Mouse (Mus musculus): ENCODE results near the gene Spp2. TPM values are rescaled to one million over a fixed set of nuclear protein-coding genes. Genes with fewer than 3 reads are reported as not detected.

Spp2 gene
- polyA plus RNA-seq, 1 experiment from 2014 or later: 21.7 TPM

DNA sequence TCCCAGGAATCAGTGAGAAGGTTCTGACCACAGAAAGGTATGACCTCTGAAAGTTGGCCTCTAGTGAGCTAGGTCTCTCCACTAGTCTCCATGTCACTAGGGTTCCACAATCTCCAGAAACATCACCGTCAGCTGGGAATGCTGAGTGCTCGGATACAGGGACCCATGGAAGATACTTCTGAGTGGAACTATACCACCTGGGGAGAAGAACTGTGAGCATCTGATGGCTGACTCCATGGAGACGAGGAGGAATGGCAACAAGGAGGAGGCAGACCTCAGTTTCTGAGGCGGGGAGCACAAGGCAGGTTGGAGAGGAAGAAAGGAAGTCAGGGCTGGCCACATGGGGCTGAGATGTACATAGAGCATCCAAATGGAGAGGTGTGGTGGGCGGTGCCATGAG lies 52.9 kb downstream of the Spp2 start:
- Histone ChIP-seq H3K4me1 (peaks cover 12% of the 10 kb centered on the region), H3K27me3 (replicated peaks) (no peaks in the 10 kb centered on the region), H3K36me3 (no peaks in the 10 kb centered on the region), H3K9me3 (no peaks in the 10 kb centered on the region), H3K4me3 (replicated peaks) (no peak overlapping the region), H3K27ac (no peak overlapping the region), H3K4me2 (no peak overlapping the region), H3K9ac (no peak overlapping the region)
- 86% methylated on average over 5 of the region's 5 CpGs for WGBS
- no peak for ATAC-seq (ENCODE audit: insufficient read depth, low FRiP score, low read depth)

DNA sequence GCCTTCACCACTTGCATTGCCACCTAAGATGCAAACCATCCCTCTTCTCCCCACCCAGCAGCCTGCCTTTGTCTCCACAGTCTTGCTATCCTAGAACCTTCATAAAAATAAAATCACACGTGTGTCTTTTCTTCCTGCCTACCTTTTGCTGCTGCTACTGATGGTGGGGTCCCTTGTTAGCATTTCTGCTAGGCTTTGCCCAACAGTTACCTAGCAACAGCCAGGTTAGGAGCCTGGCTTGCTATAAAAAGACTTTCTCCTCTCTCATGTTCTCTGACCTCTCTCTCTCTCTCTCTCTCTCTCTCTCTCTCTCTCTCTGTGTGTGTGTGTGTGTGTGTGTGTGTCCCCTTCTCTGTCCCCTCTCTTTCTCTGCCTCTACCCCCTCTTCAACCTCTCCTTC lies 54.3 kb downstream of the Spp2 start:
- Histone ChIP-seq H3K27ac (no peak overlapping the region), H3K9ac (no peak overlapping the region), H3K4me1 (peaks cover 13% of the 10 kb centered on the region), H3K9me3 (no peaks in the 10 kb centered on the region), H3K27me3 (replicated peaks) (no peaks in the 10 kb centered on the region), H3K4me3 (replicated peaks) (no peak overlapping the region), H3K4me2 (no peak overlapping the region), H3K36me3 (no peaks in the 10 kb centered on the region)
- 13% methylated on average over 1 of the region's 1 CpGs for WGBS
- no peak for ATAC-seq (ENCODE audit: insufficient read depth, low FRiP score, low read depth)

DNA sequence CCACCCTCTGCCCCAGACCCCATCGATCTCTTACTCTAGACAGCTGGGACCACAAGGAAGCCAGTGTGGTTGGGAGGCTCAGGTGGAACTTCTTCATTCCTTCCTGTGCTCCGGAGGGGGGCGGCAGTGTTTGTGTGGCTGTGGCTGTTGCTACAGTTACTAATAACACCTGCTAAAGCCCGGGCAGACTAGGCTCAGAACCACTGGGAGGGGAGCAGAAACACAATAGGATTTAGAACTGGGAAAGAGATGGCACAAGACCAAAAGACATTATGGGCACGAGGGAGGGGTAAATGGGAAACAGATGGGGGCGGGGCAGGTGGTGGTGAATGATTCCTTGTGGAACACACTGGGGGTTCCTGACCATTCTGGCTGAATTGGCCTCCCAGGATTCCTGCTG lies 55.7 kb downstream of the Spp2 start:
- peaks cover 13% of the 10 kb centered on the region for H3K4me1 ChIP-seq
- H3K9me3 ChIP-seq: no peaks in the 10 kb centered on the region
- no peak overlapping the region for H3K4me3 ChIP-seq (replicated peaks)
- WGBS: 39% methylated on average over 6 of the region's 6 CpGs
- ATAC-seq (ENCODE audit: insufficient read depth, low FRiP score, low read depth): no peak
- H3K27me3 ChIP-seq (replicated peaks): no peaks in the 10 kb centered on the region
- no peak overlapping the region for H3K9ac ChIP-seq
- H3K36me3 ChIP-seq: no peaks in the 10 kb centered on the region
- H3K4me2 ChIP-seq: no peak overlapping the region
- H3K27ac ChIP-seq: peak overlapping the region; percentile 48

DNA sequence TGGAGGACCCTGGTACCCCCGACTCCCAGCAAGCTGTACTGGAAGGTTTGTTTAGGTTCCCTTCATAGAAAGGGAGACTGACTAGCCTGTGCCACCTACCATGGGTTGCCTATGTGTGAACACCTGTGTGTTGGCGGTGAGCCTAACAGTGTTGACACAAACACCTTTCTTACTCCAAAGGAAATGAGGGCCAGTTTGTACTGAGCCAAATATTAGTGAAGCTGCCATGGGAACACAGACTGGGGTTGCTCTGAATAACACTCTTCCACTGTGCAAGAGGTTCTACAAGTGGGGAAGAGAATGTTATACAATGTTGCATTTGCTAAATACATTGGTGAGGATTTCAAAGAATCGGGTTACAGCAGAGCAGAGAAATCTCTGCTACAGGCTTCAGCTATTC lies 56.5 kb downstream of the Spp2 start:
- no peak overlapping the region for H3K9ac ChIP-seq
- no peak for ATAC-seq (ENCODE audit: insufficient read depth, low FRiP score, low read depth)
- WGBS: 73% methylated on average over 3 of the region's 3 CpGs
- H3K27me3 ChIP-seq (replicated peaks): no peaks in the 10 kb centered on the region
- no peak overlapping the region for H3K4me3 ChIP-seq (replicated peaks)
- H3K36me3 ChIP-seq: no peaks in the 10 kb centered on the region
- H3K9me3 ChIP-seq: no peaks in the 10 kb centered on the region
- peak overlapping the region; percentile 48; the same call in 1 of the 2 replicates for H3K27ac ChIP-seq
- H3K4me1 ChIP-seq: peaks cover 13% of the 10 kb centered on the region
- H3K4me2 ChIP-seq: no peak overlapping the region

DNA sequence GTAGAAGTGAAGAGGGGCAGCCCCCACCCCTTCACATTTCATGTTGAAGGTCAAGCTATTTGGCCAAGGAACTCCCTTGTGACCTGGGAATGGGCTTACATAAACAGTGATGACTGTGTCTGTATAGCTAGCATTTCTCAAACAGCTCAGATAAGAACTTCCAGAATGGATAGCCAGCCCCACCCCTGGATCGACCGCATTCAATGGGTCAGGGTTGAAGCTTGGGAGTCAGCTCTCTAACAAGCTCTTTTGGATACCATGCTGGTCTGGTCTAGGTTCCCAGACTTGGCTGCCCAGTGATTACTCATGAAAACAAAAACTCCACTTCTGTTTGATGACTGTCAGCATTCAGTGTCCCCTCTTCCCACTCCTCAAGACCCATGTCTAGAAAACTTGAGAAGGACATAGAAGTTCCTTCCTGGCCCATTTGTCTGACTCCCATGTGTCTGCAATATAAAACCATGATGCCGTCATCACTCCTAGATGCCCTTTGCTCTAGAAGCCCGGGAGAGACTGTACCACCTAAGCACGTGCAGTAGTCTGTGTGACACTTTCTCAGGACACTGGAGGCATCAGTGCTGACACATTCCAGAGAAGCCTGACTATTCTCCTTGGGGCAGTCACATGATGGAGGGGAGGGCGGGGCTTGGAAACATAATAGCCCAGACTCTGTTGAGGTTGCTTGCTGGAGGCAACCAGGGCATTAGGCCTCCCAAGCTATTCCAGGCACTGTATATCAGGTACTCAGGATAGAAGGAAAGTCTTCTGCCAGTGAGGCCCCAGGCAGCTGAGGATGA lies 57.5 kb downstream of the Spp2 start:
- no peak for ATAC-seq (ENCODE audit: insufficient read depth, low FRiP score, low read depth)
- H3K27ac ChIP-seq: no peak overlapping the region
- 64% methylated on average over 6 of the region's 6 CpGs for WGBS

DNA sequence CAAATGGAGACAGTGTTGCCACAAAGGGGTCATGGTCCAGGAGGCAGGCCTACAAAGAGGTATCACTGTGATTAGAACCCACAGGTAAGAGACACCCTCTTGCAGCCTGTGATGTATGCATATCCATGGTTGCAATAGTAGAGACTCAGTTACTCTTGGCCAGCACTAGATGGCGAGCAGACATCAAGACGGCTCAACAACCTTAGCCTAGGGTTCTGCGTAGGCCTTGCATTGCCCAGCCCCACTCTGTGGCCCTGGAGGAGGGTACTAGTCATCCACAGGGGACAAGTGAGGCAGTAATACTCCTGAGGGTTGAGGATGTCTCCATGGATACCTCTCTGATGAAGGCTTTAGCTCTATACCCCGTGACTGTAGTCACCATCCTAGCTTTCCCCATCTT lies 59.0 kb downstream of the Spp2 start:
- WGBS: 72% methylated on average over 4 of the region's 4 CpGs
- Histone ChIP-seq H3K4me2 (no peak overlapping the region), H3K4me1 (peaks cover 15% of the 10 kb centered on the region), H3K9me3 (no peaks in the 10 kb centered on the region), H3K9ac (no peak overlapping the region), H3K27ac (no peak overlapping the region), H3K27me3 (replicated peaks) (no peaks in the 10 kb centered on the region), H3K36me3 (no peaks in the 10 kb centered on the region), H3K4me3 (replicated peaks) (no peak overlapping the region)
- ATAC-seq (ENCODE audit: insufficient read depth, low FRiP score, low read depth): 0 out of 2 replicates have a peak, but pooled peaks have one; percentile 32

More for the DNA sequence above, 57.5 kb downstream of the Spp2 start:
- no peak overlapping the region for H3K4me2 ChIP-seq
- no peaks in the 10 kb centered on the region for H3K9me3 ChIP-seq
- no peak overlapping the region for H3K9ac ChIP-seq
- no peaks in the 10 kb centered on the region for H3K36me3 ChIP-seq
- H3K4me1 ChIP-seq: peaks cover 13% of the 10 kb centered on the region
- no peaks in the 10 kb centered on the region for H3K27me3 ChIP-seq (replicated peaks)
- no peak overlapping the region for H3K4me3 ChIP-seq (replicated peaks)

DNA sequence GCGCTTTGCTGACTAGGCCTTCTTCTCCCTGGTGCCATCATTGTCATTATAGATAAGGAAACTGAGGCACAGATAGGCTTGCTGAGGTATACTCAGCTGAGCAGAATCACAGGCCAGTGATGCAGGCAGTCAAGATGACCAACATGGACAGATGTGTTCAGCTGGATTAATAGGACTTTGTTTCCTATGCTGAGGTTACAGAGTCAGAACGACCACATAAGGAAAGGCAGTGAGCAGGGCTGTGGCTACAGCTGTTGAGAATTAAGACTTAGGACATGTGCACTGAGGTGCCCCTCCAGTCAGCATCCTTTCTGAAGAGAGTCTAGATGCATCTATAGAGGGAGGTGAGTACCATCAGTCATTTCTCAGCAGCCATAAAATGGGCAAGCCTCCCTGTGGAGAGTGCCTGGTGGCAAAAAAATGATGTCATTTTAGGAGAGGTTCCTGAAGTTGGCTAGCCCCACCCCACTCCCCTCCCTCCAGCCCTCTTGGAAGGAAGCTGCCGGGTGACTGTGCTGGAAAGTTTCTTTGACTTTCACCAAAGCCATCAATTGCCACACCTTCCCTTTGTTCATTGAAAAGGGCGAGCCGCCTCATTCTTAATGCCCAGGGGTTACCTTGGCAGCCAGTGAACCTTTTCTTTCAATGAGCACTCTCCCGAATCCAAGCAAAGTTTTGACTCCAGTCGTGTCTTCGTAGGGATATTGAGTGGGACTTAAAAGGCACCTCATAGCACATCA lies 59.7 kb downstream of the Spp2 start:
- Histone ChIP-seq H3K4me3 (replicated peaks) (no peak overlapping the region), H3K36me3 (no peaks in the 10 kb centered on the region), H3K27me3 (replicated peaks) (no peaks in the 10 kb centered on the region), H3K27ac (0 out of 2 replicates have a peak overlapping the region, but pooled peaks have one; percentile 12), H3K9ac (no peak overlapping the region), H3K9me3 (no peaks in the 10 kb centered on the region), H3K4me2 (no peak overlapping the region), H3K4me1 (peaks cover 15% of the 10 kb centered on the region)
- ATAC-seq (ENCODE audit: insufficient read depth, low FRiP score, low read depth): no peak
- WGBS: 63% methylated on average over 8 of the region's 8 CpGs

DNA sequence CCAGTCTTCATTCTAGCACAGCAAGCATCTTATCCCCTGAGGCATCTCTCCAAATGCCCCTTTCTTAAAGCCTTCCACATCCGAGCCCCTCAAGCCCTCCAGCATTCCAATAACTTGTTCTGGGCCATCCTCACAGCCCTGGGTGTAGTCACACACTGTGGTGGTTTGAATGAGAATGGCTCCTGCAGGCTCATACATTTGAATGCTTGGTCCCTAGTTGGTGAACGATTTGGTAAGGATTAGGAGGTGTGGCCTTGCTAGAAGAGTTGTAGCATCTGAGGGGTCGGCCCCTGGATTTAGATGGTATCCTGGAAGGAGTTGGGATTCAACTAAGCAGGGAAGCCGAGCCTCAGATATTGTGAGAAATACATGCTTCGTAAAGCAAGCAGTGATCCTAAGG lies 61.1 kb downstream of the Spp2 start:
- Histone ChIP-seq H3K4me3 (replicated peaks) (no peak overlapping the region), H3K9ac (no peak overlapping the region), H3K4me1 (peaks cover 10% of the 10 kb centered on the region; the same call in 1 of the 2 replicates), H3K27ac (no peak overlapping the region), H3K27me3 (replicated peaks) (no peaks in the 10 kb centered on the region), H3K9me3 (no peaks in the 10 kb centered on the region), H3K4me2 (no peak overlapping the region), H3K36me3 (no peaks in the 10 kb centered on the region)
- no peak for ATAC-seq (ENCODE audit: insufficient read depth, low FRiP score, low read depth)
- WGBS: 84% methylated on average over 5 of the region's 5 CpGs

DNA sequence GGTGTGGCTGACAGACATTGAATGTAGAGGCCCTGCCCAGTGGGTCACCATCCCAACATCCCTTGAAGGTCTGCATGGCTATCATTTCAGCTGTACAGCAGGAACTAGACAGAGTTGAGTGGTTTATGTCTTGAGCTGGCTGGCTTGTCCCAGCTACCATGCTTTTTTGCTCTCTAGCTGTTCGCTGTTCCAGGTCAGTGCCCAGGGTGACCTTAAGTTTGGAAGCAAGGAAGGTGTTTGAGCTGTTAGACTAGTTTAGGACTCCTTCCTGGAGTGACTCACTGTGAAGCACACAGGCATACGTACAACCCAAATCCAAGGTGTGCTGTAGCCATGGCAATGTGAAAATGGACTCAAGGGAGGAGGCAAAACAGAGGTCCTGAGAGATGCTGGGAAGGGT lies 61.6 kb downstream of the Spp2 start:
- H3K9me3 ChIP-seq: no peaks in the 10 kb centered on the region
- no peak for ATAC-seq (ENCODE audit: insufficient read depth, low FRiP score, low read depth)
- peaks cover 10% of the 10 kb centered on the region; the same call in 1 of the 2 replicates for H3K4me1 ChIP-seq
- no peak overlapping the region for H3K4me3 ChIP-seq (replicated peaks)
- 85% methylated on average over 2 of the region's 2 CpGs for WGBS
- H3K4me2 ChIP-seq: no peak overlapping the region
- no peaks in the 10 kb centered on the region for H3K36me3 ChIP-seq
- H3K27ac ChIP-seq: no peak overlapping the region
- no peaks in the 10 kb centered on the region for H3K27me3 ChIP-seq (replicated peaks)
- no peak overlapping the region for H3K9ac ChIP-seq

DNA sequence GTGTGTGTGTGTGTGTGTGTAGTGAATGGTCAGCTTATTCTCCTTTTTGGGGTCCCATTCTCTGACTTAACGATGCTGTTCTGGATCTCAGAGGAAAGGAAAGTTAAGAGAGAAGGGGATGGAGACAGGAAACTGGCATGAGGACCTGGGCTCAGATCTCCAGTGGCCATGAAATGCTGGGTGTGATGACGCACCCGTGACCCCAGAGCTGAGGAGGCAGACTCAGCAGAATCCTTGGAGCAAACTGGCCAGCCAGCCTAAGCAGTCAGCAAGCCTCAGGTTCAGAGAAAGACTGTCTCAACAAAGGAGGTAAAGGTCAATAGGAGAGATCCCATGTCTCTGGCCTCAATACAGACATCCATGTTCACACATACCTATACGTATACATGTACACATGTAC lies 63.0 kb downstream of the Spp2 start:
- no peak overlapping the region for H3K4me2 ChIP-seq
- H3K4me1 ChIP-seq: peaks cover 10% of the 10 kb centered on the region
- no peak for ATAC-seq (ENCODE audit: insufficient read depth, low FRiP score, low read depth)
- H3K9ac ChIP-seq: no peak overlapping the region
- no peak overlapping the region for H3K4me3 ChIP-seq (replicated peaks)
- no peaks in the 10 kb centered on the region for H3K27me3 ChIP-seq (replicated peaks)
- H3K9me3 ChIP-seq: no peaks in the 10 kb centered on the region
- WGBS: 92% methylated on average over 4 of the region's 4 CpGs
- H3K36me3 ChIP-seq: no peaks in the 10 kb centered on the region
- no peak overlapping the region for H3K27ac ChIP-seq

DNA sequence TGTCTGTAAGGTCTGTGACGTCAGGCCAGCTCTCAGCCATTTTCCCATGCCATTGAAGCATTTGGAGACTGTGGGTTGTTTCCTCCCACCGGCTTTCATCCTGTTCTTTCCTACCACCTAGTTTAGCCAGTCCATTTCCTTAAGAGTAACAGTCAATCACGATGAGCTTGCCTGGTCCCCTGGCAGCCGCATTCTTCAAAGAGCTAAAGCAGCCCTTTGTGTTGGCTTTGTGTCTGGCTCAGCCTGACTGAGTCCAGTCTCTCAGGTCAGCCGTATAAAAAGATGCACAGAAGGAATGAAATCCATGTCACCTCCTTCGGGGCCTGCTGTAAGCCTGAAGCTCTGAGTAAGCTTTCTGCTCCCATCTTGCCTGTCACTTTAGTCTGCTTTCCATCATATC lies 65.5 kb downstream of the Spp2 start:
- Histone ChIP-seq H3K4me2 (no peak overlapping the region), H3K27me3 (replicated peaks) (no peaks in the 10 kb centered on the region), H3K4me1 (peaks cover 24% of the 10 kb centered on the region), H3K27ac (no peak overlapping the region), H3K36me3 (no peaks in the 10 kb centered on the region), H3K9ac (no peak overlapping the region), H3K9me3 (no peaks in the 10 kb centered on the region), H3K4me3 (replicated peaks) (no peak overlapping the region)
- 58% methylated on average over 6 of the region's 6 CpGs for WGBS
- ATAC-seq (ENCODE audit: insufficient read depth, low FRiP score, low read depth): no peak

DNA sequence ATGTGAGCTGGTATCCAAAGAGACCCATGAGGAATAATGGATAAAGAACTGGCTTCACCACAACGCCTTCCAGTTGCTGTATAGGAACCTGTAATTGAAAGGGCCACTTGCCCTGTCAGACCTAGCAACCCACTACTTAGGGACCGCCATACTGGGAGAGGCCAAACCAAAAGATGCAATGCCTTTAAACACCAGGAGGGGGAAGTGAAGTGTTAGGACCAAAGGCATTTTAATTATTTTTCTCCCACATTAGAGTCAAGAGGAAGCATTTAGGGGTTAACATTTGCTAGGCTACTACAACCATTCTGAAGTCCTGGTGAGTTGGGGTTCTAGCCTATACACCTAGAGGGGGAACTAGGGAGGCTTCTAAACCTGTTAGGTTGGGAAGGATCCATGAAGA lies 67.1 kb downstream of the Spp2 start:
- Histone ChIP-seq H3K4me3 (replicated peaks) (no peak overlapping the region), H3K4me2 (no peak overlapping the region), H3K9me3 (no peaks in the 10 kb centered on the region), H3K4me1 (peaks cover 24% of the 10 kb centered on the region), H3K9ac (no peak overlapping the region), H3K27ac (peak overlapping the region; percentile 72), H3K27me3 (replicated peaks) (no peaks in the 10 kb centered on the region), H3K36me3 (no peaks in the 10 kb centered on the region)
- 80% methylated on average over 2 of the region's 2 CpGs for WGBS
- no peak for ATAC-seq (ENCODE audit: insufficient read depth, low FRiP score, low read depth)

All from stomach, embryonic 15.5 days (tissue).